Mouse (Mus musculus): ENCODE measurements at regions not wholly inside any gene's neighbourhood (a gene's known extent, or its start where the extent isn't known, plus 50 kb on each side); places are given as distances from the start of the nearest gene placed in this dataset.

DNA sequence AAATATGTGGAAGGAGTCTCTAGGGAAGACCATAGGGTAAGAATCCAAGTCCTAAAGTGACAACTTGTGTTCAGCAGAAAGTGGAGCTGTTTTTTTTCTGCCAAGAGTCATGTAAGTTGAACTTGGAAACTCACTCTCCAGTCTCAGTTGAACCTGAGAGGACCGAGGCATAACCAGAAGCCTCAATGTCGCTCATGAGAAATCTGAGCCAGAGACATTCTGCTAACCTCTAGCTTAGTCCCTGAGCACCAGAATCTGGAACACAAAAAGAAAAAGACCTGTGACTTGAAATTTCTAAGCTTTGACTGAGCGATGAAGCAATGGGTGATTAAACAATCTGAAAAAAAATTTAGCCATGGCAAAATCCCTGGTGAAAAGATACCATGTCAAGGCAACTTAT lies 1175.0 kb downstream of the Gsdmc2 start:
- Histone ChIP-seq H3K9ac (ENCODE audit: low read depth, low read length) (no peak overlapping the region), H3K36me3 (ENCODE audit: control insufficient read depth, insufficient read depth, low read length) (no peaks in the 10 kb centered on the region), H3K79me2 (replicated peaks; ENCODE audit: control insufficient read depth, insufficient read depth, low read length) (no peaks in the 10 kb centered on the region), H3K27me3 (ENCODE audit: control insufficient read depth, insufficient read depth, low read length) (no peaks in the 10 kb centered on the region), H3K27ac (no peak overlapping the region), H3K4me1 (ENCODE audit: control insufficient read depth, insufficient read depth, low read length) (no peaks in the 10 kb centered on the region), H3K4me3 (no peak overlapping the region)
- TF ChIP-seq EP300 (IDR thresholded peaks at IDR 0.05; ENCODE audit: insufficient read depth, low read depth, low read length): no peak
- TF ChIP-seq CTCF (IDR thresholded peaks at IDR 0.05): no peak
- no peak for TF ChIP-seq POLR2A (IDR thresholded peaks at IDR 0.05; ENCODE audit: insufficient read depth, low read depth, low read length)
- intact Hi-C loops (cut with DNase I): no loop called here
- DNase-seq: no peak
- WGBS: 74% methylated on average over 3 of the region's 3 CpGs

DNA sequence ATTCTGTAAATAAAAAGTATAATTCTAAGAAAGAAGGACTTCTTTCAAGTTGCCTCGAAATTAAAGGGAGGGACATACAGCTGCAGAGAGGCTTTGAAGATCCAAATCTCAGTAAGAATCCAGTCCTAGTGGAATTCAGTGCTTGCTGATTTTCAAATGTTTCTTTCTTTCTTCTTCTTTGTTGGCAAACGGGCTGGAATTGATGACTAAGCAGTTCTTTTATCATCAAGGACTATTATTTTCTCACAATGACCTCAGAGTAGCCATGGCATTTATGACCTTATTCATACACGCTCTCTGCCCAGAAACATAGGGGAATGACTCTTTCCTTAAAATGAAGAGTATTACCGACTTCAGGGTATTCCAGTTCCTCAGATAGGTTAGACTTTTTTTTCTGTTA lies 1185.9 kb downstream of the Gsdmc2 start:
- Histone ChIP-seq H3K4me3 (no peak overlapping the region), H3K27ac (no peak overlapping the region), H3K27me3 (ENCODE audit: control insufficient read depth, insufficient read depth, low read length) (no peaks in the 10 kb centered on the region), H3K9ac (ENCODE audit: low read depth, low read length) (no peak overlapping the region), H3K4me1 (ENCODE audit: control insufficient read depth, insufficient read depth, low read length) (no peaks in the 10 kb centered on the region), H3K36me3 (ENCODE audit: control insufficient read depth, insufficient read depth, low read length) (no peaks in the 10 kb centered on the region), H3K79me2 (replicated peaks; ENCODE audit: control insufficient read depth, insufficient read depth, low read length) (no peaks in the 10 kb centered on the region)
- WGBS: 57% methylated on average over 4 of the region's 4 CpGs
- intact Hi-C loops (cut with DNase I): no loop called here
- no peak for DNase-seq
- TF ChIP-seq CTCF (IDR thresholded peaks at IDR 0.05) (no peak), EP300 (IDR thresholded peaks at IDR 0.05; ENCODE audit: insufficient read depth, low read depth, low read length) (no peak)

DNA sequence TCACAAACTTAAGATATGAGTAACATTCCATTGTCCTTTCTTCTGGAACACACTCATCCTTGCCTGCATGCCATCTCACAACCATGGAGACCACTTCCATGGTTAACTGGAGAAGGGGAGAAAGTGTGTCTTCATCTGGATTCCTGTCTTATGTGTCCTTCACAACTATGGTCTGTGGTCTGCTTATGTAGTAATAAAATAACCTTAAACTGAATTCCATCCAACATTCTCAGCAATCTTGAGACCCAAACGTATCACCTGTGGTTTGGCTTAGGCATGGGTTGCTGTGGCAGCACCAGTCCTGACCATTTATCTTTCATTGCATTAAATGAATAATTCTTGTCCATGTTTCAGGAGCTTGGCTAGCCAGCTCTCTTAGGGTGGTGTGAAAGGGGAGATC lies 1186.3 kb downstream of the Gsdmc2 start:
- WGBS: 88% methylated on average over 1 of the region's 1 CpGs
- TF ChIP-seq POLR2A (IDR thresholded peaks at IDR 0.05; ENCODE audit: insufficient read depth, low read depth, low read length): no peak
- H3K27ac ChIP-seq: no peak overlapping the region
- H3K36me3 ChIP-seq (ENCODE audit: control insufficient read depth, insufficient read depth, low read length): no peaks in the 10 kb centered on the region
- DNase-seq: no peak
- intact Hi-C loops (cut with DNase I): no loop called here
- no peak overlapping the region for H3K4me3 ChIP-seq
- no peak overlapping the region for H3K9ac ChIP-seq (ENCODE audit: low read depth, low read length)
- no peaks in the 10 kb centered on the region for H3K79me2 ChIP-seq (replicated peaks; ENCODE audit: control insufficient read depth, insufficient read depth, low read length)
- no peaks in the 10 kb centered on the region for H3K4me1 ChIP-seq (ENCODE audit: control insufficient read depth, insufficient read depth, low read length)
- no peaks in the 10 kb centered on the region for H3K27me3 ChIP-seq (ENCODE audit: control insufficient read depth, insufficient read depth, low read length)

DNA sequence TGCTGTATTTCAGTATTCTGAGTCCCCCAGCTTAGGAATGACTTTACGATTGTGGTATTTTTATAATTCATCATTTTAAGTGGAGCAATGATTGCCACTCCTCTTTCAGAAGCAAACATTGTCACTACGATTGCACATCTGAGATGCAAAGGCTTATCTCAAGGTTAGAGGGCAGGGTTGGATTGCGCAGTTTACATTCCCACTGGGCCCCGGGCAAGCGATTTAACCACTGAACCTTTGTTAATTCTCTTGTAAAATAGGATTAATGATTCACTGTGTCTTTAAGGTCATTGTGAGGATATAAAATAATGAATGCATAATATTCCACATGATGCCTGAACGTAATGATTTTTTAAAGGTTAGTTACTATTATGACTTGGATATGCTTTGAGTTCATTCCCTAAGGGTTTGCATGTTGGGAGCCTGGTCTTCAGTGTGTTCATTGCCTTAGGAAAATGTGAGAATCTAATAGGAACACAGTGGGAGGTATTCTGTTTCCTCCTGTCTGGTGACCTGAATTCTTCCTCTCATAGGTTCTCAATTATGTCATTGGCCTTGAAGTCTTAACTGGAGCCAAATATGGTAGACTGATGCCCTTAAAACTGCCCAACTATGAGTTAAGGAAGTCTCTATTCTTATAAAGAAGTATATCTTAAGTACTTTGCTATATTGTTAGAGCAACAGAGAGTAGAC lies 1198.4 kb downstream of the Gsdmc2 start:
- intact Hi-C loops (cut with DNase I): no loop called here
- no peak for DNase-seq
- H3K27ac ChIP-seq: no peak overlapping the region
- no peaks in the 10 kb centered on the region for H3K27me3 ChIP-seq (ENCODE audit: control insufficient read depth, insufficient read depth, low read length)
- H3K4me1 ChIP-seq (ENCODE audit: control insufficient read depth, insufficient read depth, low read length): no peaks in the 10 kb centered on the region
- no peaks in the 10 kb centered on the region for H3K79me2 ChIP-seq (replicated peaks; ENCODE audit: control insufficient read depth, insufficient read depth, low read length)
- H3K9ac ChIP-seq (ENCODE audit: low read depth, low read length): no peak overlapping the region
- no peaks in the 10 kb centered on the region for H3K36me3 ChIP-seq (ENCODE audit: control insufficient read depth, insufficient read depth, low read length)
- H3K4me3 ChIP-seq: no peak overlapping the region
- 88% methylated on average over 6 of the region's 6 CpGs for WGBS
- no peak for TF ChIP-seq CTCF (IDR thresholded peaks at IDR 0.05)
- TF ChIP-seq EP300 (IDR thresholded peaks at IDR 0.05; ENCODE audit: insufficient read depth, low read depth, low read length): no peak
- no peak for TF ChIP-seq POLR2A (IDR thresholded peaks at IDR 0.05; ENCODE audit: insufficient read depth, low read depth, low read length)

DNA sequence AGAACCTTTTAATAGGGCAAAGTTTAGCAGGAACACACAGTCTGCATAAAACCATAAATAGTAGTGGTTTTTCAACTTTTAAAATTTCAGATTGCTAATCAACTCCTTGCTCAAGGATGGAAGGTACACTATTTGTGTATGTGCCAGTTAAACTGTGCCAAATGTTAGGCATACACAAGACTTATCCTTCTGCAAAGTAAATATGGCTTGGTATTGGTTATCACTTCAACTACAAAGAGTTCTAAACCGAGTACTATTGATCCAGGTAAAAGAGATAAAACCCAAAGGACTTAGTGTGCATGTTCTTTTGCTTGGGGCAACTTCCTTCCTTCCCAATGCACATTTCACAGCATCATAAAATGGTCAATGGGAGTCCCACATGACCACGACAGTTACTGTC lies 1200.2 kb downstream of the Gsdmc2 start:
- 67% methylated on average over 2 of the region's 2 CpGs for WGBS
- H3K4me1 ChIP-seq (ENCODE audit: control insufficient read depth, insufficient read depth, low read length): no peaks in the 10 kb centered on the region
- H3K9ac ChIP-seq (ENCODE audit: low read depth, low read length): no peak overlapping the region
- intact Hi-C loops (cut with DNase I): no loop called here
- no peak overlapping the region for H3K27ac ChIP-seq
- DNase-seq: no peak
- no peaks in the 10 kb centered on the region for H3K79me2 ChIP-seq (replicated peaks; ENCODE audit: control insufficient read depth, insufficient read depth, low read length)
- no peaks in the 10 kb centered on the region for H3K36me3 ChIP-seq (ENCODE audit: control insufficient read depth, insufficient read depth, low read length)
- no peaks in the 10 kb centered on the region for H3K27me3 ChIP-seq (ENCODE audit: control insufficient read depth, insufficient read depth, low read length)
- no peak overlapping the region for H3K4me3 ChIP-seq
- TF ChIP-seq CTCF (IDR thresholded peaks at IDR 0.05): no peak

DNA sequence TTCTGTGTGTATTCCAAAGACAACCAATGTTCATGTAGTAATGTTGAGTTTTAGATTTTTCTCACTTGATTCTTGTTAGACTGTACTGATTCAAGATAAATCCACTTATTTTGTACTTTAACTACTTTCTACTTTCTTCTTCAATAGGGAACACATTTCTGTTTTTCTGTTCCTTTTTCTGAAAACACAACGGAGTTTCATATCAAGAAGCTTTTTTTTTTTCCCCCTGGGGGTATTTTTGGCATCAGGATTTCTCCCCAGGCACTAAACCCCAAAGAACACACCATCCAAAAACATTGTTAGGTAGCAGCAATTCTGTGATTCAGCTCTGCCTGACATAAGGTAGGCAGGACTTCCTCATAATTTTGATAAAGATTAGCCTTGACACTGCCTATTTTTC lies 1200.7 kb downstream of the Gsdmc2 start:
- H3K79me2 ChIP-seq (replicated peaks; ENCODE audit: control insufficient read depth, insufficient read depth, low read length): no peaks in the 10 kb centered on the region
- no peaks in the 10 kb centered on the region for H3K4me1 ChIP-seq (ENCODE audit: control insufficient read depth, insufficient read depth, low read length)
- no peak overlapping the region for H3K27ac ChIP-seq
- intact Hi-C loops (cut with DNase I): no loop called here
- no peak for DNase-seq
- TF ChIP-seq EP300 (IDR thresholded peaks at IDR 0.05; ENCODE audit: insufficient read depth, low read depth, low read length) (no peak), CTCF (IDR thresholded peaks at IDR 0.05) (no peak), POLR2A (IDR thresholded peaks at IDR 0.05; ENCODE audit: insufficient read depth, low read depth, low read length) (no peak)
- no peaks in the 10 kb centered on the region for H3K36me3 ChIP-seq (ENCODE audit: control insufficient read depth, insufficient read depth, low read length)
- WGBS: 56% methylated on average over 1 of the region's 1 CpGs
- no peaks in the 10 kb centered on the region for H3K27me3 ChIP-seq (ENCODE audit: control insufficient read depth, insufficient read depth, low read length)
- H3K9ac ChIP-seq (ENCODE audit: low read depth, low read length): no peak overlapping the region
- H3K4me3 ChIP-seq: no peak overlapping the region

Data from heart, adult 2 months (tissue).